Mouse (Mus musculus): Measurements from ENCODE around the gene Zfp865.

The Zfp865 gene

GRCm38 (mm10) chr7:5083325-5084105, 63.3 kb downstream of the Zfp865 start:
- DNase-seq, result peak; percentile 31

GRCm38 (mm10) chr7:5085512-5085911, 65.3 kb downstream of the Zfp865 start:
- DNase-seq, result no peak
